Mouse (Mus musculus) thymus, postnatal 10 days (tissue): ENCODE measurements around the gene Suclg1.

Experiments used
- DNase-seq, 2 experiments: peaks; one replicate each; pipeline ENCODE4 v3.0.0; 2021; ENCODE audit warnings: low spot score in 2 of 2

Gene Suclg1

DNA sequence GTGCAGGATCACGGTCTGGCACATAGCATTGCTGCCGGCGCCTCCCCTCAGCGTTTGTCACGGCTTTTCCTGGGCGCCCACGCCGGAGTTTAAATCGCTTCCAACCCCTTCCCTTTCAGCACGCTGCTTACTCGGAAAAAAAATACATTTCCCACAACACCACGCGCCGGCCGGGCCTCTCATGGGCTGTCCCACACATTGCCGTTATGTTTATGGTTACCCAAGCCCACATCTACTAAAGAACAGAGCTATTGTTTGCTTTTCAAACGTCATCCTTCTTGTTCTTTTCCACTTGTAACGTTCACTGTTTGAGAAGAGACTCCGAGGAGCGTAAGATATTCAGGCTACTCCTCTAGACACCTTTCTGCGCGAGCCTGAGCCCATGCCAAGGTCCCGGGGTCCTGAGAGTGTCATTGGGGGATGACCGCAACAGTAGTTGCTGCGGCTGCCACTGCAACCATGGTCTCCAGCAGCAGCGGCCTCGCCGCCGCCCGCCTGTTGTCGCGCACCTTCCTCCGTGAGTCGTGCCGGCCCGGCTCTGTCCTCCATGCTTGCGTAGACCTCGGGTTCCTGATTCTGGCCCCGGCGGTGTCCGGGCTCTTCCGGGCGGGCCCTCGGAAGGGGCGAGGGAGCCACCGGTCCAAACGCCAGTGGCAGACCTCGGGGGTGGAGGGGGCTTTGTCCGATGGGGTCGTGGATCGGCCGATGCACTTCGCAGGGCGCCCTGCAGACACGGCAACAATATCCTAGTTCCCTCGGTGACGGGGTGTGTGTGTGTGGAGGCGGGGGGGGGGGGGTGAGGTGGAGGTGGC, at the start of gene Suclg1:
Suclg1 (plus strand) TSS at position 146 of the 812 bp plus-strand sequence.
- DNase-seq = peak; percentile 76 to 77

DNA sequence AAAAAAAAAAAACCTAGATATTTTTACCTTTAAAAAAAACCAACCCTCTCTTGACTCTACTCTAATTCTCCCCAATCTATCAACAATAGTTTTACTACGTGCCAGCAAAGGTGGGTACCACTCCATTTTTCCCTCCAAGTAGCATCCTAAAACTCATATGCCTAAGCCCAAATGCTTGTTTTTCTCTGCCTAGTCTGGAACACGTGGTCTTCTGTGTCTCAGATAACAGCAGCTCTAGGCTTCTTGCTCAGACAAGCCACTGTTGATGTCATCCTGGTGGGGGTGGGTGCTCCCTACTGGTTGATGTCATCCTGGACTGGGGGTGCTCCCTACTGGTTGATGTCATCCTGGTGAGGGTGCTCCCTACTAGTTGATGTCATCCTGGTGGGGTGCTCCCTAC, 44.5 kb upstream of the Suclg1 start:
- no peak for DNase-seq

DNA sequence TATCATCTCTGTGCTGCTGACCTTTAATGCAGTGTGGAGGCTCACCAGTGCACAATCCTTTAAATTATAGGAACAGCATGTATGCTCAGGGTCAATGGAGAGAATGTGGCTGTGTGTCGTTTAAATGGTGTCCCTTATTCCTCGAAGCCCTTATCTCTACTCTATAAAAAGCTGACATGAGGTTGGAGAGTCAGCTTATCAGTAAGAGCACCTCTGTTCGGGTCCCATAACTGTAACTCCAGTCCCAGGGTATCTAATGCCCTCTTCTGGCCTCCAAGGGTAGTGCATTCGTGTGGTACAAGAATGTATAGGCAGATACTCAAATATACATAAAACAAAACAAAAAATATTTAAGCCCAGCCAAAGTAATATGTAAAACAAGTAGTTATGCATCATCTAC, 43.2 kb upstream of the Suclg1 start:
- peak in 1 of 2 experiments; percentile 14 for DNase-seq

DNA sequence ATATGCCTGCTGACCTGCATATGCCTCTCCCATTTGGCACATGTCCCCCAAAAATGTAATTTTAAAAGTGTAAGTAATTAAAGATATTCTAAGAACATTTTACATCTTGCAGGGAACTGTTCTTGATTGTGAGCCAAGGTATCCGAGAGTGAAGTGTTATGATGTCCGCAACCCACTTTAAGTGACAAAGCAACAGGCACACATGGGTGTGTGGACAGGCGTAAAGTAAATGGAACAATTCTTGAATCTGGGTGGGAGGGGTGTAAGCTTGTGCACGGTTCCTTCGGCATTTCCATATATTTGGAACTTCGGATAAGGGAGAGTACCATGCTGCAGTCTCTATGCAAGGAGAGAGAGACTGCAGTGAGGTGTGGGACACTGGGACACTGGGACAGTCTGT, 38.6 kb upstream of the Suclg1 start:
- no peak for DNase-seq

DNA sequence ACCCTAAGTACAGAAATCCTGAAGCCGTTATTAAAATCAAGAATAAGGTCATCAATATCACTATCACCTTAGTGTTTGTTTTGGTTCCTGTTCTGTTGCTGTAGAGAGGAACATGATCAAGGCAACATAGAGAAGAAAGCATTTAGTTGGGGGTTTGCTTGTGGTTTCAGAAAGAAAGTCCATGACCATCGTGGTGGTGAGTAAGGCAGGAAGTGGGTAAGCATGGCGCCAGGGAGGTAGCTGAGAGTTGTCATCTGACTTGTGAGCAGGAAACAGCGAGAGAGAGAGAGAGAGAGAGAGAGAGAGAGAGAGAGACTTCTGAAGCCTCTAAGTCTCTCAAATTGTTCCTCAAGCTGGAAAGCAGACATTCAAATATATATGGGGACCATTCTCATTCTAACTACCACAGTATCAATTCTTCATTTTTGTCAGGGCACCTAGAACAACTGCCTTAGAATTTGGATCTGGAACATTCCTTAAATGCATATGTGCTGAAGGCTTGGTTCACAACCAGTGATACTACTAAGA, 37.7 kb upstream of the Suclg1 start:
- DNase-seq = peak; percentile 25 to 30

DNA sequence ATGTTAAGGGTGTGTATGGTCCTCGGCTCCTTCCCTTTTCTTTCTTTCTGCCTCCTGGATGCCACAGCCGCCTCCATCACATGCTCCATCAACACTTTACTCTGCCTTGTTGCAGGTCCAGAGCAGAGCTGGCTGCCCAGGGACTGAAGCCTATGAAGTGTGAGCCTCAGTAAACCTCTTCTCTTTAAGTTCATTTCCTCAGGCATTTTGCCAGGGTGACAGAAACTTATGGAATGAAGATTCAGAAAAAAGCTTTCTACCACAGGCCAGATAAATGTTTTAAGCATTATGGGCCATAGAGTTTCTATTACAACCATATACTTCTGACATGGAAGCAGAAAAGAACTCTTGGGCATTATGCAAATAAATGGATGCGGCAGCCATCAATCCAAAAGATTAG, 37.1 kb upstream of the Suclg1 start:
- no peak for DNase-seq

DNA sequence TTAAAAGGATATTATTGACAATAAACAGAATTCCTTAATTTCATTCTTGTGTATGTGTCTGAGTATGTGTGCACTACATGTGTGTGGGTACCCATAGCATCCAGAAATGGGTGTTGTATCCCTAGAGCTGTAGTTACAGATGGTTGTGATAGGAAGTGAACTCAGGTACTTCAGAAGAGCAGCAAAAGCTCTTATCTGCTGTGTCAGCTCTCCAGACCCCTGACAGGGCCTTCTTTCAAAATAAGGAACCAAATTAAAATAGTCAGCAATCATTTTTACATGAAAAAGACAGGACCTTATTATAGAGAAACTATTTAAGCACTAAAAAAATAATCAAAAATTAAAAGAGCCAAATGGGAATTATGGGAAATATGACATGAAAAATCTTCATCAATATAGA, 36.6 kb upstream of the Suclg1 start:
- DNase-seq = no peak

DNA sequence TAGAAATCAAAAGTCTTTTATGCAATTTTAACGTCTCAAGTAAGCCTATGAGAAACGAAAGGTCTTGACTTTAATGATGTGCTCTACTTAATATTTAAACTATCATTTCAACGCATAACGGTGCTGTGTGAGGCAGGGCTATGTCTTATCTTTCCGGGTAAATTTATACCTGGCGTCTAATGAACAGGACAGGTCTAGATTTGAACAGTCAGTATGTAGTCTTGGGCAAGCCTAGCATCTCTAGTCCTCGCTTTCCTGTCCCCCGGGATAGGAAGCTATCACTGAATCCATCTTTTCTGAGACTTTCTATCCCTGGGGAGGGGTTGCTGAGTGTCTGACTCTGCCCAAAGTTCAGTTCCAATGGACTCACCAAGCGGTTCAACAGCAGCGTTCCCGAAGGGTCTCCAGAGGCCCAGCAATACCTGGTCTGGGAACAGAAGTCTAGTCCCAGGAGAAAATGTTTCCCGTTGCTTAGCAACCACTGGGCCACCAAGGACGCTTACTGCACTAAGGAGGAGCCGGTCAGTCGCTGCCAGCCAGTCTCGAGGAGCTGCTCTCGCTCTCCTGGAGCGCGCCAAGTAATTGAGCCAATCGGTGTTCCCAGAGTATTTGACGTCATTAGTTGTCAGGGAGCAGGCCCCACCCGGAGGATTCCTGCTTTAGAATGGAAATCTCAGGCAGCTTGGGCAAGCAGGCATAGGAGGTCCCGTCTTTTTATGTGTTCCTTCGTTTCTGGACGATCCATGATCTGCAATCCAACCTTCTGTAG, 26.8 kb upstream of the Suclg1 start, which contains the start of gene Dnah6:
Dnah6 (minus strand) TSS at position 463 of the 769 bp plus-strand sequence.
- DNase-seq = peak; percentile 37 to 59

DNA sequence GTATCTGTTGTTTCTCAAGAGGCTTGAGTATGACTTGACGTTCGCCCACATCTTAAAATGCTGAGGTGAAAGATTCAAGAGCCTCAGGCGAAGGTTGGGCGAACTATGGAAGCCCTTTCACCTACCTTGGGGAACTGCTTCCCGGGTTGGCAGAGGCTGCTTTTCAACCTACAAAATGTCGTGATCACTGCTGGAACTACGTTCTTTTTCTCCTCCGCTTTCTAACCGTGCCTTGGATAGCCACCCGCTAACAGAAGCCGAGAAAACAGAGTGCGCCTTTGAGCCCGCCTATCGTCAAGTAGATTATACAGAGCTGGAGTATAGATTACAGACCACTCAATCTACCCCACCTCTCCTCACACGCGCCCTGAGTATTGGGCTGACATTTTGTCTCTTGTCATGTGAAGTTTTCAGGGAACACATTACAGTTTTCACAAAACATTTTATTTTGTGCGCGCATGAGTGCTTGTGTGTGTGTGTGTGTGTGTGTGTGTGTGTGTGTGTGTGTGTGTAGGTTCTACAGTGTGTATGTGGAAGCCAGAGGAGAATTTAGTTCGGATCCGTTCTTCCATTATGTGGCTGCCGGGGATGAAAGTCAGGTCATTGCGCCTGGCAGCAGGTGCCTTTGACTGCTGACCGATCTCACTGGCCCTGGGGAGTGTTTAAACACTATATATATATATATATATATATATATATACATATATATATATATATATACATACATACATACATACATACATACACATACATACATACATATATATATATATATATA, 26.0 kb upstream of the Suclg1 start:
- no peak for DNase-seq

DNA sequence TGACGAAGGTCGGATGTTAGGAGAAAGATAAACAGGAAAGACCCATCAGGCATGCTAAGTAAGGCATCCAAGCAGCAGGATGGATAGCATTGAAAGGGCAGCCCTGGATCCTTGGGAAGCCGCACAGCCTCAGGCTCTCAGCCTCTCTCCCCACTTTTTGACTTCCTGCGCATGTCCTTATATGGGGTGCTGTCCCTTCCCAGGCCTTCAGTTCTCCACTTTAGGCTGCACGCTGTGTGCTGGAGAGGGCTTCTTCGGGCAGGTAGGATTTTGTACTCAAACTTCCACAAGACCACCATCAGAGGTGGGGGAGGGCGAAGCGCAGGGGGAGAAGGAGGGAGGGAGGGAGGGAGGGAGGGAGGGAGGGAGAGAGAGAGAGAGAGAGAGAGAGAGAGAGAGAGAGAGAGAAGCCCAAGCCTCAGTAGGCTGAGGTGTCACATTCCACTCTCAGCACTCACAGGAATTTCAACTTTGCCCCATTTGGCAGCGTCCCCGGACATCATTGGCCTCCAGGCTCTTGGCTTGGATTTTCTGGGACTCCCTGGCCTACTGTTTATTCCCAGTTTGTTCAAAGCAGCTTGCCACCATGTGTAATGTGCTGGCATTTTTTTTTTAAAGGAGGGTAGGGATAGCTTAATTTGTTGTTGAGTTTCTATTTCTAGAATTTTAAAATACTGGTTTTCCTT, 25.2 kb upstream of the Suclg1 start:
- no peak for DNase-seq

DNA sequence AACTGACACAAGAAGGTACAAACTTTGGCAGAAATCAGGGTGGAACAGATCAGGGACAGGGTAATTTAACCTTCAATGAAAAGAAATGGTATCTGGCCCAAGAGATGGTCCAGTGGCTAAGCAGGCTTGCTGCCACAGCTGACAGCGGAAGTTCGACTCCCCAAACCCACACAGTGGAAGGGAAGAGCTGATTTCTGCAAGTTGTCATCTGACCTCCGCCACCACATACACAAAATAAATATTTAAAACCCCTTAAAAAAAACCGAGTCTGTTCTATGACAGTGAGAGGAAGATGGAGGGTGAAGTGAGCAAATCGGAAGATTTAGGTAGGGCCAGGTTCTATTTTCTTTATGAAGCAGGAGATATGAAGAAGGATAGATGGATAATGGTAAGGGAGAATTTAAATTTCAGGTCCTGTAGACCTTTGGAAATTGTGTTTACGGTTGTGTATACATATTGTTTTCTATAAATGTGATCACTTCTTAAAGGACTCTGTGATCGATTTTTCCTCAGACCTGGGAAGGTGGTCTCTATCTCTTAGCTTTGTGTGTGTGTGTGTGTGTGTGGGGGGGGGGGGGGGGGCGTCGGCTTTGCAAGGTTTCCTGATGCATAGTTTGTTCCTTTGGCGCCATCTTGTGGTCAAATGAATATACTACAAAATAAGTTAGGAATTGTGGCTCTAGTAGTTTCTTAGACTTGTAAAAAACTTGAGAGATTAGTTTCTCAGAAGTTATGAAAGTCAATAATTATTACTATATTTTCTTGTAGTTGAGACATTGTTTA, 20.6 kb upstream of the Suclg1 start:
- DNase-seq = peak in 1 of 2 experiments; percentile 48

DNA sequence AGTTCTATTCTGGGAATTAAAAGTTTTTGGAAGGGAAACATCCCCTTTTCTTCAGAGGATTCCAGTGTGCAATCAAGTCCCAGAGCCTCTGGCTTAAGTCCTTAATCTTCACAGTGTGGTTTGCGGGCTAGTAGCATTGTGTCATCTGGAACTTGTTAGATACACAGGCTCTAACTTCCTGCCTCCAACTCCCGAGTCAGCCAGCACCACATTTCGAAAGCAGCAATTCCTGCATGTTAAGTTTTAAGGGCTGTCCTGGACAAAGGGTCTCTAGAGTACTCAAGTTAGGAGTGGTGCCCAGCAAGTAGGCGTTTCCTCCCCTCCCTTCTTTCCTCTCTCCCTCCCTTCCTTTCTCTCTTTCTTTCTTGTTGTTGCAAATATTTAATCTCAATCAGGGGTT, 19.8 kb upstream of the Suclg1 start:
- DNase-seq = no peak

DNA sequence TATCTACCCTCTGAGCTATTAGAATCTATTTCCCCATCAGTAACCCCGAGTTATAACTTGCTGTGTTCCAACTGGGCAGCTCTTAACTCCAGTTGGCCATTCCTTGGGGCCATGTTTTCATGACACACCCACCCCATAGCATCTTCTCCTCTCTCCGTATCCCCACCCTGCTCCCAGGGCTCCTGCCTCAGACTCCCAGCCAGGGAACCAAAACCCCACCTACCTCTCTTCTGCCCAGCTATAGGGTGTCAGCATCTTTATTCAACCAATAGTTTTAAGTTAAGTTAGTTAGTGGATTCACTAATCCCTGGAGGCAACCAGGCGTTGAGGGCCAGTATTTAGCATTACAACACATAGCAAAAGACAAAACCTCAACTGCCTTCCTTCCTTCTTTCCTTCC, 19.3 kb upstream of the Suclg1 start:
- DNase-seq = no peak

DNA sequence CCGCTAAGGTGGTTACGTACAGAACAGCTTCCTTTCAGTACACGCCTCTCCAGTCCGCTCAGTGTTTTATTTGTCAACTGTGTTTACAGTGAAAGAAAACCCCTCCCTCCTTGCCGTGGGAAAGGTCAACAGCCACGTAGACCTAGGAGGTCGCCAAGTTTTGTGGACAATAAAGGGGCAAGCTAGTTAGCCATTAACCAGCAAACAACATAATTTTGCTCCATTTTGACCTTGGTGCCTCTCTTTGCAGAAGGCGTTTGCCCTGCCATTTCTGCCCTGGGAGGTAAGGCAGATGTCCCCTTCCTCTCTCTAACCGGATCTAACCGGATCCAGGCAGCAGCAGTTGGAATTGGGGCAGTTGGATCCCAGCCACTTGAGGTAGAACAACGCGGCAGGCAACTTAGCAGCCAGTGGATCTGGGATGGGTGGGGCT, 16.0 kb upstream of the Suclg1 start:
- no peak for DNase-seq

DNA sequence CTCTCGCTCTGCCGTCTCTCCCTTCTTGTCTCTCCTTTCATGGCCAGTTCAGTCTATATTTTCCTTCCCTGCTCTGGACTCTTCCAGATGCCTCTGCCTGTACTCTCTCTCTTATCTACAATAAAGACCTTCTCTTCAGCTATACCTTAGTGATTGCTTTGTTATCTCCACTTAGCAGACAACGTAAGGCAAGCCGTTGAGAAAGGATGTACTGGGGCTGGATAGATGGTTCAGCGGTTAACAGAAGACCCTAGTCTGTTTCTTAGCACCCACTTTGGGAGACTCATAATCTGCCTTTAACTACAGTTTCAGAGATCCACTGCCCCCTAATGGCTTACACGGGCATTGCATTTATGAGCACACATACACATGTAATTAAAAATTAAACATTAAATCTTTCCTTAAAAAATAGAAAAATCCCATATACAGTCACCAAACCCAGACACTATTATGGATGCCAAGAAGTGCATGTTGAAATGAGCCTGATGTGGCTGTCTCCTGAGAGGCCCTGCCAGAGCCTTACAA, 14.9 kb upstream of the Suclg1 start:
- DNase-seq = peak in 1 of 2 experiments; percentile 38

DNA sequence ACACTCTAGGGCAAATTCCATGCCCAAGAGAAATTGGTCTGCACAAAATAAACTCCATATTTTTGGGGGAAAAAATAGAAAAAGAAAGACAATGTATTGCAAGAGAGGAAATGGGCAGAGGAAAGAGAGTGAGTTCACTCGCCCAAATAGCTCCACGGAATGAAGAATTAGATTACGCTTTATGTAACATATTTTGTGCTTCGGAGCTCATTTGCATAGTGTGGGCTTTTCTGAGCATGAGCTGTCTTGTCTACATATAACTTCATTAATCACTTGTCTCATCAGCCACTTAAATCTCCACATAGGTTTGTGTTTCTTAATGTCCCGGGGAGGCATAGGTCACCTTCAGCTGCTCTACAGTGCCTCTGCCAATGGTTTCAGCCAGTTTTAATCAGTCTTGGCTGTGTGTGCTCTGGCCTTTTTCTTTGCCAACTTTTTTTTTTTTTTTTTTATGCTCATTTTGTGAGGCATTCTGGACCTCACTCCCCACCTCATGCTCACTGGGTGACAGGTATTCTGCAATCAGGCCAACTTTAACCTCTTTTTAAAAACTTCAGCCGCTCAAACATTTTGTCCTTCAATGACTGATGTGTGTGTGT, 13.8 kb upstream of the Suclg1 start:
- DNase-seq = no peak

DNA sequence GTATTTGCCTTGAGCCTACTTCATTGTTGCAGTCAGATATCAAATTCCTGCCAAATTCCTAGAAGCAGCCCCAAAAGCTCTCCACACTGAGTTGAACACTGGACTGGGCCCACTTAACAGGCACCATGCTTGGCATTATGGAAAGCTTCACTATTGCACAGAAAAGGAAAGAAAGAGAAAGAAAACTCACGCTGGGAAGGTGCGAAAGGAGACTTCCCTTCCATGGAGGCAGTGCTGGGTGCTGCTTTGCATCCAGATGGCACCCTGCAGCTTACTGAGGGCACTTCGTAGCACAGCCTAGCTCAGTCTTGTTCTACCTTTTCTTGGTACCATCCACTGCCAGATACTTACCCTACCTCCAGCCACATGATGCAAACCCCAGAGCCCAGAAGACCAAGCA, 12.5 kb upstream of the Suclg1 start:
- DNase-seq = no peak

DNA sequence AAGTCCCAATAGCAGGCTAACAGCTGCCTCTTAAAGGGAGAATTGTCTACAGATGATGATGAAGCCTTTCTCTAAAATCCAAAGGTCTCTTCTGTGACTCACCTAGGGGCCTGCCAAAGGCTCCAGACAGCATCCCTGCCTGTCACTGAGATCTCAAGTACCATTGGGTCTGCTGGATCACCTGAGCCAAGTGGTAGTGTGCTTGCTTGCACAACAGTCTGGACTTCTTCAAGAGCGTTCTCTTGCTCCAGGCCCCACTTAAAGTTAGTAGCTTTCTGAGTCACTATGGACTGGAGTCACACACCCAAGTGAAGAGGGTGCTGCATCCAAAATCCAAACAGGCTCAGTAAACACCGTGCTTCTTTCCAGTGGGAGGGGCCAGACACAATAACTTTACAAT, 1.4 kb upstream of the Suclg1 start:
- DNase-seq = no peak

DNA sequence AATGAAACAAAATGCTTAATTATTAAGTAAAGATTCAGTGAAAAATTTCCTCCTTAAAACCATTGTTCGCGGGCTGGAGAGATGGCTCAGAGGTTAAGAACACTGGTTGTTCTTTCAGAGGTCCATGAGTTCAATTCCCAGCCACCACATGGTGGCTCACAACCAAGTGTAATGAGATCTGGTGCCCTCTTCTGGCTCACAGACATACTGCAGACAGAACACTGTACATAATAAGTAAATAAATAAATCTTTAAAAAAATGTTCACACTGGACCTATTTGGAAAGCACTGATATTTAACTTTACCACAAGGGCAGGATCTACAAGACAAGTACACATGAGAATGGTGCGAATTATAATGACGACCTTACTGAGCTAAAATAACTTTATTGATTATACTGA, 730 bp upstream of the Suclg1 start:
- DNase-seq = peak; percentile 33 to 38

DNA sequence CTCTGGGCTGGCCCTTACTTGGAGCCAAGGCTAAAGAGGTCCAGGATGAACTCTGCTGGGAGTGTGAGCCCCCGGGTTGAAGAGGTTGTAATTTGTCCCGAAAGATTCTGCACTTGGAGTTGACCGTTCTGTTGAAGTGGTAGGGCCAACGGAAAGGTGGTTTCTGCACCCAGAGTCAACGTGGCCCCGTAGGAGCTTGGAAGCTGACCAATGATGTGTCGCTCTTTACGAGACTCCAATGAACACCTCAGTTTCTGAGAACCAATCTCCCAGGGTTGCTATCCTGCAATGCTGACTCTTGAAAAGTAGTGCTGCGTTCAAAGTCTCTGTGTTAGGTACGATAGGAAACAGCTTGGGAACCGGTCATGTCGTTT, 854 bp downstream of the Suclg1 start:
- DNase-seq = no peak
